Mouse (Mus musculus): ENCODE data around the gene Phlpp1. TPM values are rescaled to one million over a fixed set of nuclear protein-coding genes. Genes with fewer than 3 reads are reported as not detected.
A peak's percentile ranks its signal among the peaks of the same experiment; 100 is the strongest.

The Phlpp1 gene
- polyA plus RNA-seq, 1 experiment from 2014 or later = 5.1 TPM

- H3K4me2 ChIP-seq (replicated peaks) = no peak overlapping the region
- H3K27ac ChIP-seq = no peak overlapping the region
- no peak for ATAC-seq (ENCODE audit: insufficient number of reproducible peaks, insufficient read depth, low FRiP score, low TSS enrichment)
- no peaks in the 10 kb centered on the region for H3K9me3 ChIP-seq
- no peak overlapping the region for H3K9ac ChIP-seq
- peaks cover 7% of the 10 kb centered on the region for H3K4me1 ChIP-seq
- H3K36me3 ChIP-seq = no peaks in the 10 kb centered on the region
- WGBS = 77% methylated on average over 5 of the region's 5 CpGs
- H3K27me3 ChIP-seq = no peaks in the 10 kb centered on the region
- H3K4me3 ChIP-seq = no peak overlapping the region
These were observed 1.7 kb upstream of the Phlpp1 start for GRCm38 (mm10) chr1:106169741-106170265.

GRCm38 (mm10) chr1:106172301-106172930 is 864 bp downstream of the Phlpp1 start:
- Histone ChIP-seq H3K4me3 (peak overlapping the region; percentile 65), H3K9ac (peak overlapping the region; percentile 78), H3K27me3 (no peaks in the 10 kb centered on the region), H3K36me3 (no peaks in the 10 kb centered on the region), H3K4me2 (replicated peaks) (peak overlapping the region; percentile 76), H3K27ac (peak overlapping the region; percentile 67), H3K4me1 (peaks cover 11% of the 10 kb centered on the region), H3K9me3 (no peaks in the 10 kb centered on the region)
- no peak for ATAC-seq (ENCODE audit: insufficient number of reproducible peaks, insufficient read depth, low FRiP score, low TSS enrichment)
- under 1% methylated on average over 76 of the region's 77 CpGs for WGBS

DNA sequence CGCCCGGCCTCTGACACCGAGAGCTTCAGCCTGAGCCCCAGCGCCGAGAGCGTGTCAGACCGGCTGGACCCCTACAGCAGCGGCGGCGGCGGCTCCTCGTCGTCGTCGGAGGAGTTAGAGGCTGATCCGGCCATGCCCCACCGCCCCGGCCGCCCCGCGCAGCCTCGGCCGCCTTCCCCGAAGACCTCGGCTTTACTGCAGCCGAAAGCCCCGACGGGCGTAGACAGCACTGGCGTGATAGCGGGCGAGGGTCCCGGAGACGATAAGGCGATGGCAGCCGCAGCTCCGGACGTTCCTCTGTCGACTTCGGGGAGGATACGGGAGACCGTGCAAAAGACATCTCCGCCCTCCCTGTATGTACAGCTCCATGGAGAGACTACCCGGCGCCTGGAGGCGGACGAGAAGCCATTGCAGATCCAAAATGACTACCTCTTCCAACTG is 1.4 kb downstream of the Phlpp1 start:
- no peaks in the 10 kb centered on the region for H3K27me3 ChIP-seq
- no peaks in the 10 kb centered on the region for H3K9me3 ChIP-seq
- no peak overlapping the region for H3K27ac ChIP-seq
- no peaks in the 10 kb centered on the region for H3K36me3 ChIP-seq
- H3K4me3 ChIP-seq = peak overlapping the region; percentile 65
- H3K4me1 ChIP-seq = peaks cover 16% of the 10 kb centered on the region
- WGBS = under 1% methylated on average over 47 of the region's 47 CpGs
- ATAC-seq (ENCODE audit: insufficient number of reproducible peaks, insufficient read depth, low FRiP score, low TSS enrichment) = no peak
- H3K9ac ChIP-seq = peak overlapping the region; percentile 78
- peak overlapping the region; percentile 76 for H3K4me2 ChIP-seq (replicated peaks)

- 46% methylated on average over 9 of the region's 9 CpGs for WGBS
- Histone ChIP-seq H3K36me3 (no peaks in the 10 kb centered on the region), H3K27ac (no peak overlapping the region), H3K4me3 (peak overlapping the region; percentile 65), H3K4me1 (peaks cover 18% of the 10 kb centered on the region), H3K9ac (no peak overlapping the region), H3K27me3 (no peaks in the 10 kb centered on the region), H3K9me3 (no peaks in the 10 kb centered on the region), H3K4me2 (replicated peaks) (peak overlapping the region; percentile 76)
- no peak for ATAC-seq (ENCODE audit: insufficient number of reproducible peaks, insufficient read depth, low FRiP score, low TSS enrichment)
These were observed 2.1 kb downstream of the Phlpp1 start for GRCm38 (mm10) chr1:106173621-106174156.

GRCm38 (mm10) chr1:106174598-106174997 is 3.0 kb downstream of the Phlpp1 start:
- Histone ChIP-seq H3K4me1 (peaks cover 18% of the 10 kb centered on the region), H3K36me3 (no peaks in the 10 kb centered on the region), H3K27me3 (no peaks in the 10 kb centered on the region), H3K4me3 (no peak overlapping the region), H3K27ac (no peak overlapping the region), H3K4me2 (replicated peaks) (peak overlapping the region; percentile 76), H3K9ac (no peak overlapping the region), H3K9me3 (no peaks in the 10 kb centered on the region)
- no peak for ATAC-seq (ENCODE audit: insufficient number of reproducible peaks, insufficient read depth, low FRiP score, low TSS enrichment)

- Histone ChIP-seq H3K4me2 (replicated peaks) (peak overlapping the region; percentile 31), H3K27me3 (no peaks in the 10 kb centered on the region), H3K9me3 (no peaks in the 10 kb centered on the region), H3K4me3 (no peak overlapping the region), H3K36me3 (no peaks in the 10 kb centered on the region), H3K9ac (no peak overlapping the region), H3K27ac (no peak overlapping the region), H3K4me1 (peaks cover 18% of the 10 kb centered on the region)
- ATAC-seq (ENCODE audit: insufficient number of reproducible peaks, insufficient read depth, low FRiP score, low TSS enrichment) = no peak
- 65% methylated on average over 3 of the region's 3 CpGs for WGBS
These were observed 3.8 kb downstream of the Phlpp1 start for GRCm38 (mm10) chr1:106175360-106175759.

- H3K9me3 ChIP-seq = no peaks in the 10 kb centered on the region
- no peak overlapping the region for H3K4me3 ChIP-seq
- H3K4me1 ChIP-seq = peaks cover 18% of the 10 kb centered on the region
- no peak overlapping the region for H3K4me2 ChIP-seq (replicated peaks)
- no peak for ATAC-seq (ENCODE audit: insufficient number of reproducible peaks, insufficient read depth, low FRiP score, low TSS enrichment)
- no peak overlapping the region for H3K9ac ChIP-seq
- 48% methylated on average over 1 of the region's 1 CpGs for WGBS
- H3K27me3 ChIP-seq = no peaks in the 10 kb centered on the region
- H3K27ac ChIP-seq = no peak overlapping the region
- no peaks in the 10 kb centered on the region for H3K36me3 ChIP-seq
These were observed 5.2 kb downstream of the Phlpp1 start for GRCm38 (mm10) chr1:106176791-106177190.

GRCm38 (mm10) chr1:106177868-106178790 is 6.6 kb downstream of the Phlpp1 start:
- WGBS = 57% methylated on average over 8 of the region's 8 CpGs
- no peak overlapping the region for H3K4me3 ChIP-seq
- H3K4me1 ChIP-seq = peaks cover 17% of the 10 kb centered on the region
- H3K36me3 ChIP-seq = no peaks in the 10 kb centered on the region
- H3K27me3 ChIP-seq = no peaks in the 10 kb centered on the region
- ATAC-seq (ENCODE audit: insufficient number of reproducible peaks, insufficient read depth, low FRiP score, low TSS enrichment) = peak; percentile 79
- no peaks in the 10 kb centered on the region for H3K9me3 ChIP-seq
- H3K27ac ChIP-seq = no peak overlapping the region
- H3K9ac ChIP-seq = no peak overlapping the region
- no peak overlapping the region for H3K4me2 ChIP-seq (replicated peaks)

DNA sequence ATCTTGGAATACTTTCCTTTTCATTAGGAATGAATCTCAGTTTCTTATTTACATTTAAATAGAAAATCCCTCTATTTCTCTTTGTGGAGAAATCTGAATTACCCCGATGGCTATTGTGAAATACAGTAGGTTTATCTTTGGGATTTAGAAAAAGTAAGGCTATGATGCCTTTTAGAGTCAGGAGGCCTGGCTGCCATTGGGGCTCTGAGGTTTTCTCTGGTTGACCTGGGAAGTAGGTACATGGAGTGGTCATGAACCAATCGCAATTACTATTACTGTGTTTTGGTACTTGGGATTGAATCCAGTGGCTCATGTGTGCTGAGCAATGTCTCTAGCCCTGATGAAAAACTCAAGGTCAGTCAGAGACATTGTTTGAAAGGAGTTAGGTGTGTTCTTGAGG is 12.1 kb downstream of the Phlpp1 start:
- 98% methylated on average over 2 of the region's 2 CpGs for WGBS

GRCm38 (mm10) chr1:106184780-106185460 is 13.4 kb downstream of the Phlpp1 start:
- H3K9me3 ChIP-seq = no peaks in the 10 kb centered on the region
- H3K27me3 ChIP-seq = no peaks in the 10 kb centered on the region
- WGBS = 50% methylated on average over 4 of the region's 4 CpGs
- no peak overlapping the region for H3K4me3 ChIP-seq
- no peaks in the 10 kb centered on the region for H3K36me3 ChIP-seq
- H3K4me1 ChIP-seq = peaks cover 15% of the 10 kb centered on the region
- no peak overlapping the region for H3K27ac ChIP-seq
- H3K9ac ChIP-seq = no peak overlapping the region
- ATAC-seq (ENCODE audit: insufficient number of reproducible peaks, insufficient read depth, low FRiP score, low TSS enrichment) = no peak
- no peak overlapping the region for H3K4me2 ChIP-seq (replicated peaks)

More for the DNA sequence above, 12.1 kb downstream of the Phlpp1 start:
- ATAC-seq (ENCODE audit: insufficient number of reproducible peaks, insufficient read depth, low FRiP score, low TSS enrichment) = no peak
- Histone ChIP-seq H3K9ac (no peak overlapping the region), H3K4me3 (no peak overlapping the region), H3K4me2 (replicated peaks) (no peak overlapping the region), H3K36me3 (no peaks in the 10 kb centered on the region), H3K27ac (no peak overlapping the region), H3K9me3 (no peaks in the 10 kb centered on the region), H3K4me1 (peaks cover 15% of the 10 kb centered on the region), H3K27me3 (no peaks in the 10 kb centered on the region)

GRCm38 (mm10) chr1:106185461-106185924 is 13.9 kb downstream of the Phlpp1 start:
- no peak overlapping the region for H3K4me3 ChIP-seq
- no peak overlapping the region for H3K4me2 ChIP-seq (replicated peaks)
- 0 out of 2 replicates have a peak overlapping the region, but pooled peaks have one; percentile 23 for H3K27ac ChIP-seq
- WGBS = 53% methylated on average over 2 of the region's 2 CpGs
- H3K9ac ChIP-seq = no peak overlapping the region
- peaks cover 15% of the 10 kb centered on the region for H3K4me1 ChIP-seq
- no peaks in the 10 kb centered on the region for H3K36me3 ChIP-seq
- no peak for ATAC-seq (ENCODE audit: insufficient number of reproducible peaks, insufficient read depth, low FRiP score, low TSS enrichment)
- no peaks in the 10 kb centered on the region for H3K27me3 ChIP-seq
- H3K9me3 ChIP-seq = no peaks in the 10 kb centered on the region

All from embryonic facial prominence, embryonic 12.5 days (tissue).